Mouse (Mus musculus) heart, postnatal 0 days (tissue): ENCODE measurements around the gene Fat3. TPM values are rescaled to one million over a fixed set of nuclear protein-coding genes. Genes with fewer than 3 reads are reported as not detected.

ENCODE experiments used
- ATAC-seq: fragments of 200-750 bp; cut with Nextera tagmentation; 2 replicates; pipeline ENCODE4 v1.8.0; 2017; ENCODE audit warnings: low read depth, moderate number of reproducible peaks, moderate library complexity; ENCODE audit not compliant: insufficient read depth
- DNase-seq: peaks from one replicate; pipeline ENCODE4 v3.0.0-alpha.2; 2016; ENCODE audit warnings: low spot score
- H3K27ac ChIP-seq: fragments of 300-500 bp; sonication (generic); 2 replicates; pipeline ENCODE4 v1.5.1; 2014; ENCODE audit warnings: low read depth, mild to moderate bottlenecking
- H3K27me3 ChIP-seq: fragments of 300-500 bp; sonication (generic); 2 replicates; pipeline ENCODE4 v1.6.1; 2014; ENCODE audit warnings: low read length, mixed read lengths; ENCODE audit not compliant: control insufficient read depth, insufficient read depth
- H3K36me3 ChIP-seq: fragments of 300-500 bp; sonication (generic); replicated peaks from 2 replicates; pipeline ENCODE4 v1.6.1; 2014; ENCODE audit warnings: low read length, mixed read lengths; ENCODE audit not compliant: control insufficient read depth, insufficient read depth
- H3K4me1 ChIP-seq: fragments of 300-500 bp; sonication (generic); 2 replicates; pipeline ENCODE4 v1.6.1; 2014; ENCODE audit warnings: antibody characterized with exemption; ENCODE audit not compliant: control insufficient read depth, insufficient read depth
- H3K4me2 ChIP-seq: fragments of 300-500 bp; sonication (generic); 2 replicates; pipeline ENCODE4 v1.6.1; 2014; ENCODE audit warnings: low read depth, mild to moderate bottlenecking, low read length, moderate library complexity
- H3K4me3 ChIP-seq: fragments of 300-500 bp; sonication (generic); 2 replicates; pipeline ENCODE4 v1.5.1; 2014; ENCODE audit warnings: low read depth, low read length
- H3K9ac ChIP-seq: fragments of 300-500 bp; sonication (generic); replicated peaks from 2 replicates; pipeline ENCODE4 v1.6.1; 2014; ENCODE audit warnings: low read depth, low read length, mixed read lengths
- H3K9me3 ChIP-seq: fragments of 300-500 bp; sonication (generic); replicated peaks from 2 replicates; pipeline ENCODE4 v1.6.1; 2016; ENCODE audit warnings: low read length; ENCODE audit not compliant: control insufficient read depth
- CTCF ChIP-seq: IDR thresholded peaks from 2 replicates; pipeline ENCODE4 v1.5.1; 2016; ENCODE audit warnings: antibody characterized with exemption, control low read depth, low read depth
- EP300 ChIP-seq: IDR thresholded peaks from 2 replicates; pipeline ENCODE4 v1.6.1; 2016; ENCODE audit warnings: antibody characterized with exemption, low read depth
- WGBS: fragments of 180-500 bp; shearing (Covaris S2); extraction: QIAGEN DNeasy Blood & Tissue Kit; methylation state at CpG from one replicate; pipeline ENCODE4 v1.1.7; 2014; 5-methylcytosine and 5-hydroxymethylcytosine counted together
- polyA plus RNA-seq: library from polyadenylated mRNA; unstranded; fragments of >200 nt; fragmentation: Nextera tagmentation; extraction: Ambion mirVana; gene quantifications from 2 replicates; pipeline ENCODE4 v1.2.1, GENCODE M21; 2015
- total RNA-seq: library from RNA; depleted of rRNA; stranded (reverse); fragments of >200 nt; gene quantifications from 2 replicates; pipeline ENCODE4 v1.2.3, GENCODE M21; 2014; ENCODE audit warnings: low replicate concordance

The Fat3 gene
- total and polyA plus RNA-seq, 2 experiments from 2014 or later = 0.19 to 2.4 TPM

GRCm38 (mm10) chr9:16144684-16145083 lies 356.4 kb downstream of the Fat3 start:
- Histone ChIP-seq H3K27ac (no peak overlapping the region), H3K36me3 (no peaks in the 10 kb centered on the region), H3K4me3 (no peak overlapping the region), H3K27me3 (no peaks in the 10 kb centered on the region), H3K4me1 (no peaks in the 10 kb centered on the region), H3K4me2 (no peak overlapping the region), H3K9me3 (no peaks in the 10 kb centered on the region), H3K9ac (no peak overlapping the region)
- ATAC-seq = no peak
- no peak for DNase-seq
- WGBS = 67% methylated on average over 3 of the region's 3 CpGs
- TF ChIP-seq CTCF (no peak), EP300 (no peak)

DNA sequence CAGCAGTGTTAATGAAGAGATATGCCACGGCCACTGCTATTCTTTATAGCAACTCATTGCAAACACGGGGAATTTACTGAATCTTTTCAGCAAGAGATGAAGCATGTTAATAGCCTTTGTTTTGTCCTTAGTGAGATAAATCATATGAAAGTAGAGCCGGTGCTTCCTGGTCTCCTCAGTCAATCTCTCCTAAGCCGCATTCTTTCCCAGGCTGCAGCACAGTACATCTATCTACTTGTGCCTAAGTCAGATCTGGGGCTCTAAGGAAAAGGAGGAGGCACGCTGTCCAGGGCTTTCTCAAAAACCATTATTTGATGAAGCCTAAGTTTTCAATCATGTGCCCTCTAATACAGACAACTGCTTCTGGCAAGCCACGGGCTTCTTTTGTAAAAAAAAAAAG lies 361.8 kb downstream of the Fat3 start:
- no peak for TF ChIP-seq CTCF
- TF ChIP-seq EP300 = no peak
- Histone ChIP-seq H3K4me2 (no peak overlapping the region), H3K4me1 (no peaks in the 10 kb centered on the region), H3K27ac (no peak overlapping the region), H3K9ac (no peak overlapping the region), H3K4me3 (no peak overlapping the region), H3K9me3 (no peaks in the 10 kb centered on the region), H3K27me3 (no peaks in the 10 kb centered on the region), H3K36me3 (no peaks in the 10 kb centered on the region)
- DNase-seq (no peak), ATAC-seq (no peak)
- 69% methylated on average over 6 of the region's 6 CpGs for WGBS

- no peaks in the 10 kb centered on the region for H3K4me1 ChIP-seq
- no peak for TF ChIP-seq EP300
- no peak for TF ChIP-seq CTCF
- WGBS = 76% methylated on average over 2 of the region's 2 CpGs
- no peaks in the 10 kb centered on the region for H3K27me3 ChIP-seq
- no peak overlapping the region for H3K4me3 ChIP-seq
- no peak overlapping the region for H3K4me2 ChIP-seq
- H3K9ac ChIP-seq = no peak overlapping the region
- ATAC-seq (no peak), DNase-seq (no peak)
- H3K9me3 ChIP-seq = no peaks in the 10 kb centered on the region
- no peak overlapping the region for H3K27ac ChIP-seq
- no peaks in the 10 kb centered on the region for H3K36me3 ChIP-seq
Measured at GRCm38 (mm10) chr9:16133098-16133497, 368.0 kb downstream of the Fat3 start.

- ATAC-seq = no peak
- no peak for DNase-seq
- Histone ChIP-seq H3K36me3 (no peaks in the 10 kb centered on the region), H3K9ac (no peak overlapping the region), H3K27ac (no peak overlapping the region), H3K27me3 (no peaks in the 10 kb centered on the region), H3K9me3 (no peaks in the 10 kb centered on the region), H3K4me1 (no peaks in the 10 kb centered on the region), H3K4me3 (no peak overlapping the region), H3K4me2 (no peak overlapping the region)
- 93% methylated on average over 1 of the region's 1 CpGs for WGBS
- TF ChIP-seq EP300 (no peak), CTCF (no peak)
Measured at GRCm38 (mm10) chr9:16132594-16132993, 368.5 kb downstream of the Fat3 start.

- TF ChIP-seq CTCF (no peak), EP300 (no peak)
- H3K9ac ChIP-seq = no peak overlapping the region
- no peak overlapping the region for H3K4me3 ChIP-seq
- ATAC-seq (no peak), DNase-seq (no peak)
- no peaks in the 10 kb centered on the region for H3K27me3 ChIP-seq
- H3K36me3 ChIP-seq = no peaks in the 10 kb centered on the region
- WGBS = 72% methylated on average over 5 of the region's 5 CpGs
- no peak overlapping the region for H3K4me2 ChIP-seq
- no peaks in the 10 kb centered on the region for H3K9me3 ChIP-seq
- H3K27ac ChIP-seq = no peak overlapping the region
- no peaks in the 10 kb centered on the region for H3K4me1 ChIP-seq
Measured at GRCm38 (mm10) chr9:16121756-16122155, 379.3 kb downstream of the Fat3 start.

DNA sequence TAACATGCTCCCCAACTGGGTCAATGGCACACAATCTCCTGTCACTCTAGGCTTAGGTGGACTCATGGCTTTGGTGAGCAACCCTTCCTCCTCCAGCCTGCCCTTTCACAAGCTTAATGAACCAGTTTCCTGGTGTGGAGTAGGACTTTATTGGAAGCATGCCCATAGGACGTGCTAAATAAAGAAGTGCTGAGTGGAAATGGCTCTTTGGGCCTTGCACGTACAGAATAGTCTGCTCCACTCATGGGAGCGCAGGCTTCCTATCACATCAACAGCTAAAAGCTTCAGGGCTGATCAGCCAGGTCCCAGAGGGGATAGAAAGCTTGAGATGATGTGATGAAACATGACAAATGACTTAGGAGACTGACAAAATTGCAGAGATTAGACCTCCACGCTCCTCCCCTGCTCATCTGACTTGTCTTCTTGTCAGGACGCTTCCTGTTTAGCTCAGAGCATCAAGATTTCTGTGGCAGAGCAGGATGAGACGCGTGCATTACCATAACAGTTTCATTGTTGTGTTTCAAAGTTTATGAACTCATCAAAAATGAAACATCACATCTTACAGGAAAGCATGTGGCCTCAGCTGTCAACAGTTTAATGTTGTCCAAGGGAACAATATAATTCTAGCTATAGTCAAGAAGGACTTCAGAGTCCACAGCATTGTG lies 386.1 kb downstream of the Fat3 start:
- Histone ChIP-seq H3K9me3 (no peaks in the 10 kb centered on the region), H3K27ac (peak overlapping the region; percentile 80), H3K27me3 (no peaks in the 10 kb centered on the region), H3K9ac (no peak overlapping the region; the same call in 1 of the 2 replicates), H3K36me3 (no peaks in the 10 kb centered on the region), H3K4me1 (peaks cover 19% of the 10 kb centered on the region), H3K4me2 (peak overlapping the region; percentile 24), H3K4me3 (no peak overlapping the region)
- DNase-seq (peak; percentile 82), ATAC-seq (peak; percentile 92)
- TF ChIP-seq EP300 (peak; percentile 38; the same call in 1 of the 2 replicates), CTCF (peak; percentile 12; the same call in 1 of the 2 replicates)
- WGBS = 7% methylated on average over 7 of the region's 7 CpGs
